Mouse (Mus musculus) forebrain, embryonic 16.5 days (tissue): ENCODE results near the gene Cabp7. TPM values are rescaled to one million over a fixed set of nuclear protein-coding genes. Genes with fewer than 3 reads are reported as not detected.

Experiments
- ATAC-seq: fragments of 200-750 bp; cut with Nextera tagmentation; 2 replicates; pipeline ENCODE4 v1.8.0; 2017; ENCODE audit warnings: mild to moderate bottlenecking, moderate library complexity
- H3K27ac ChIP-seq: fragments of 300-500 bp; sonication (generic); 2 replicates; pipeline ENCODE4 v1.5.1; 2014; ENCODE audit warnings: low read length, control low read depth
- H3K27me3 ChIP-seq: fragments of 300-500 bp; sonication (generic); replicated peaks from 2 replicates; pipeline ENCODE4 v1.6.1; 2014; ENCODE audit warnings: low read length; ENCODE audit not compliant: control insufficient read depth, insufficient read depth
- H3K36me3 ChIP-seq: fragments of 300-500 bp; sonication (generic); 2 replicates; pipeline ENCODE4 v1.6.1; 2014; ENCODE audit not compliant: control insufficient read depth, insufficient read depth
- H3K4me1 ChIP-seq: fragments of 300-500 bp; sonication (generic); replicated peaks from 2 replicates; pipeline ENCODE4 v1.6.1; 2014; ENCODE audit warnings: low read length; ENCODE audit not compliant: control insufficient read depth, insufficient read depth
- H3K4me2 ChIP-seq: fragments of 300-500 bp; sonication (generic); 2 replicates; pipeline ENCODE4 v1.6.1; 2014; ENCODE audit warnings: mild to moderate bottlenecking, low read length, control low read depth
- H3K4me3 ChIP-seq: fragments of 300-500 bp; sonication (generic); replicated peaks from 2 replicates; pipeline ENCODE4 v1.5.1; 2014; ENCODE audit warnings: mild to moderate bottlenecking, low read length, control low read depth
- H3K9ac ChIP-seq: fragments of 300-500 bp; sonication (generic); replicated peaks from 2 replicates; pipeline ENCODE4 v1.6.1; 2014; ENCODE audit warnings: low read depth, low read length, control low read depth
- H3K9me3 ChIP-seq: fragments of 300-500 bp; sonication (generic); 2 replicates; pipeline ENCODE4 v1.6.1; 2016; ENCODE audit warnings: low read length; ENCODE audit not compliant: control insufficient read depth
- WGBS: fragments of 180-500 bp; shearing (Covaris S2); extraction: QIAGEN DNeasy Blood & Tissue Kit; methylation state at CpG from one replicate; pipeline ENCODE4 v1.1.7; 2014; 5-methylcytosine and 5-hydroxymethylcytosine counted together
- polyA plus RNA-seq: library from polyadenylated mRNA; unstranded; fragments of >200 nt; fragmentation: Nextera tagmentation; extraction: Ambion mirVana; gene quantifications from 2 replicates; pipeline ENCODE4 v1.2.1, GENCODE M21; 2015

Cabp7 gene
- polyA plus RNA-seq, 1 experiment from 2014 or later, result 1.6 TPM

GRCm38 (mm10) chr11:4703688-4704071 lies 42.9 kb downstream of the Cabp7 start:
- ATAC-seq, result no peak; the same call in 1 of the 2 replicates
- WGBS, result 6% methylated on average over 12 of the region's 12 CpGs
- Histone ChIP-seq H3K9me3 (no peaks in the 10 kb centered on the region), H3K36me3 (0 out of 2 replicates have a peak, but pooled peaks cover 10% of the 10 kb centered on the region), H3K4me1 (peaks cover 20% of the 10 kb centered on the region), H3K27me3 (no peaks in the 10 kb centered on the region), H3K4me2 (peak overlapping the region; percentile 92), H3K4me3 (peak overlapping the region; percentile 88), H3K9ac (peak overlapping the region; percentile 79), H3K27ac (peak overlapping the region; percentile 46)

DNA sequence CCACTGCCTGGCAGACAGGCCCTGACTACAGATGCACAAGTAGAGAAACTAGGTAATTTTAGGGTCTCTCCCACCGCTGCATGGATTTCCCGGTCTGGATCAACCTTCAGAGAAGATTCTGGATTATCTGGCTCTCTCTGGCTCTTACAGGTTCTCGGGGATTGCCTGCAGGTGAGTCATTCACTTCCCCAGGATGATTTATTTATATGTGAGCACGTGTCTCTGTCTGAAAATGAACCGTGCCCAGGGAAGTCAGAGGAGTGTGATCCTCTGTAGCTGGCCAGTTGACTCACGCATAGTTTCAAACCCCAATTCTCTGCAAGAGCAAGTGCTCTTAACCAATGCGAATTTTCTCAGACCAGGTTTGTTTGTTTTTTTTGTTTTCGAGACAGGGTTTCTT lies 45.9 kb downstream of the Cabp7 start:
- Histone ChIP-seq H3K27ac (no peak overlapping the region), H3K36me3 (0 out of 2 replicates have a peak, but pooled peaks cover 10% of the 10 kb centered on the region), H3K4me2 (no peak overlapping the region), H3K9ac (no peak overlapping the region), H3K4me3 (no peak overlapping the region), H3K27me3 (no peaks in the 10 kb centered on the region), H3K9me3 (no peaks in the 10 kb centered on the region), H3K4me1 (peaks cover 20% of the 10 kb centered on the region)
- 91% methylated on average over 8 of the region's 8 CpGs for WGBS
- ATAC-seq, result no peak

- Histone ChIP-seq H3K27ac (no peak overlapping the region), H3K36me3 (0 out of 2 replicates have a peak, but pooled peaks cover 10% of the 10 kb centered on the region), H3K27me3 (no peaks in the 10 kb centered on the region), H3K9me3 (no peaks in the 10 kb centered on the region), H3K4me2 (no peak overlapping the region), H3K4me3 (no peak overlapping the region), H3K9ac (no peak overlapping the region), H3K4me1 (0 out of 2 replicates have a peak, but pooled peaks cover 1% of the 10 kb centered on the region)
- no peak for ATAC-seq
- 59% methylated on average over 7 of the region's 7 CpGs for WGBS
Observed at GRCm38 (mm10) chr11:4697043-4697983, 49.3 kb downstream of the Cabp7 start.

- H3K9ac ChIP-seq, result no peak overlapping the region
- no peak overlapping the region for H3K4me2 ChIP-seq
- no peak overlapping the region for H3K27ac ChIP-seq
- H3K36me3 ChIP-seq, result no peaks in the 10 kb centered on the region
- H3K4me3 ChIP-seq, result no peak overlapping the region
- WGBS, result 88% methylated on average over 11 of the region's 11 CpGs
- H3K27me3 ChIP-seq, result no peaks in the 10 kb centered on the region
- ATAC-seq, result no peak
- H3K4me1 ChIP-seq, result no peaks in the 10 kb centered on the region; the same call in 1 of the 2 replicates
- H3K9me3 ChIP-seq, result no peaks in the 10 kb centered on the region
Observed at GRCm38 (mm10) chr11:4692162-4692561, 54.4 kb downstream of the Cabp7 start.

DNA sequence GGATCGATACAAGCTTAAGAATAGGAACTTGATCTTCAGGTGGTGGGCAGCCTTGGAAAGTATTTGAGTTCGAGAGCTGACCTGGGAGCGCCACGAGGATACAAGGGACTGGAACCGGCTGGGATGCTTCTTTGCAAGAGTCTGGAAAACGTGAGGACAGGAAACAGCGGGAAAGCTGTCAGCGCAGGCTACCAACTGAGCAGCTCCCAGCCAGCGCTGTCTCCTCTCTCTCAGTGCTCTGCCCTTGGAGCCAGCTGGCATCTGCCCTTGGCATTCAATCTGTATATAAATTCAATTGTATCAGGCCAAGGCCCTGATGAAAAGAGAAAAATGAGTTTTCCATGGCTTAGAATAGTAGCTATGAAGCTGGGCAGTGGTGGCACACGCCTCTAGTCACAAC lies 55.4 kb downstream of the Cabp7 start:
- H3K27me3 ChIP-seq, result no peaks in the 10 kb centered on the region
- no peaks in the 10 kb centered on the region for H3K36me3 ChIP-seq
- no peak overlapping the region for H3K4me3 ChIP-seq
- no peaks in the 10 kb centered on the region; the same call in 1 of the 2 replicates for H3K4me1 ChIP-seq
- no peak overlapping the region for H3K9ac ChIP-seq
- H3K27ac ChIP-seq, result no peak overlapping the region
- H3K9me3 ChIP-seq, result no peaks in the 10 kb centered on the region
- 56% methylated on average over 10 of the region's 10 CpGs for WGBS
- ATAC-seq, result no peak
- H3K4me2 ChIP-seq, result no peak overlapping the region

GRCm38 (mm10) chr11:4690353-4690752 lies 56.2 kb downstream of the Cabp7 start:
- 77% methylated on average over 7 of the region's 7 CpGs for WGBS
- H3K4me3 ChIP-seq, result no peak overlapping the region
- ATAC-seq, result no peak

GRCm38 (mm10) chr11:4688632-4689380 lies 57.8 kb downstream of the Cabp7 start:
- no peak overlapping the region for H3K4me3 ChIP-seq
- H3K27ac ChIP-seq, result no peak overlapping the region
- H3K9me3 ChIP-seq, result no peaks in the 10 kb centered on the region
- H3K4me1 ChIP-seq, result no peaks in the 10 kb centered on the region; the same call in 1 of the 2 replicates
- no peak for ATAC-seq
- H3K9ac ChIP-seq, result no peak overlapping the region
- WGBS, result 69% methylated on average over 11 of the region's 11 CpGs
- H3K27me3 ChIP-seq, result no peaks in the 10 kb centered on the region
- no peaks in the 10 kb centered on the region for H3K36me3 ChIP-seq
- no peak overlapping the region for H3K4me2 ChIP-seq

More at GRCm38 (mm10) chr11:4690353-4690752, 56.2 kb downstream of the Cabp7 start:
- no peak overlapping the region for H3K9ac ChIP-seq
- H3K4me1 ChIP-seq, result no peaks in the 10 kb centered on the region; the same call in 1 of the 2 replicates
- H3K36me3 ChIP-seq, result no peaks in the 10 kb centered on the region
- H3K9me3 ChIP-seq, result no peaks in the 10 kb centered on the region
- no peak overlapping the region for H3K4me2 ChIP-seq
- H3K27me3 ChIP-seq, result no peaks in the 10 kb centered on the region
- H3K27ac ChIP-seq, result no peak overlapping the region

DNA sequence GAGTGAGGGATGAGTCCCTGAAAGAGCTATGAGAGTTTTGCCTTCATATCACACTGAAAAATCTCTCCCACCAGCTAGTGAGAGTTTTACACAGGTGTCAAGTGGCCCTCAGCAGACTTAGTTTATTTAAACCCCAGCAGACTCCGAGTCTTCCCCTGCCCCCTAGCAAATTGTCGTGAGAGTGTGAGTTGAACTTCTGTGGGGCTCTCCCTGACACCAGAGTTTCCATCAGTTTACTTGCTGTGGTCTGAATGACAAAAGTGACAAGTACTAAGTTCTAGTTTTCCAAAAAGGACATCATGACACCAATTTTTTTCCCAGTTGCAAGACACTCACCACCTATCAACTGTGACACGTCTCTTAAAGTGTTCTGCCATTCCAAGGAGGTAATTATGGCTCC lies 58.7 kb downstream of the Cabp7 start:
- Histone ChIP-seq H3K36me3 (peaks cover 6% of the 10 kb centered on the region), H3K9ac (no peak overlapping the region), H3K27ac (no peak overlapping the region), H3K27me3 (no peaks in the 10 kb centered on the region), H3K4me3 (no peak overlapping the region), H3K9me3 (no peaks in the 10 kb centered on the region), H3K4me1 (no peaks in the 10 kb centered on the region; the same call in 1 of the 2 replicates), H3K4me2 (no peak overlapping the region)
- 82% methylated on average over 3 of the region's 3 CpGs for WGBS
- ATAC-seq, result no peak

GRCm38 (mm10) chr11:4687027-4687426 lies 59.6 kb downstream of the Cabp7 start:
- Histone ChIP-seq H3K27me3 (no peaks in the 10 kb centered on the region), H3K4me3 (no peak overlapping the region), H3K27ac (no peak overlapping the region), H3K9ac (no peak overlapping the region), H3K9me3 (no peaks in the 10 kb centered on the region), H3K4me2 (no peak overlapping the region), H3K4me1 (no peaks in the 10 kb centered on the region; the same call in 1 of the 2 replicates), H3K36me3 (peaks cover 8% of the 10 kb centered on the region)
- no peak for ATAC-seq
- WGBS, result 83% methylated on average over 3 of the region's 3 CpGs
